Mouse (Mus musculus) kidney, adult 2 months (tissue): ENCODE results near the gene Mcts2.

Source experiments
- CTCF ChIP-seq: fragments of 200-500 bp; conservative IDR thresholded peaks from 2 replicates; pipeline ENCODE4 v1.5.1; 2011; ENCODE audit warnings: low read depth, mild to moderate bottlenecking, control low read depth, low read length, moderate library complexity, mixed read lengths; ENCODE audit not compliant: insufficient read depth, insufficient read length
- POLR2A ChIP-seq: fragments of 200-500 bp; IDR thresholded peaks from one replicate; pipeline ENCODE4 v1.6.1; 2011; ENCODE audit warnings: low read depth, low read length, control low read depth

- TF ChIP-seq POLR2A (no peak), CTCF (no peak)
These were observed 13.9 kb downstream of the Mcts2 start for GRCm38 (mm10) chr2:152700725-152701124.
